Mouse (Mus musculus) cerebellum, adult 2 months (tissue): ENCODE measurements at regions not wholly inside any gene's neighbourhood (a gene's known extent, or its start where the extent isn't known, plus 50 kb on each side); places are given as distances from the start of the nearest gene placed in this dataset.

Experiments
- DNase-seq, 2 experiments: peaks; one replicate each; pipeline ENCODE4 v3.0.0; 2021
- H3K27ac ChIP-seq: fragments of 200-500 bp; 2 replicates; pipeline ENCODE4 v1.5.1; 2012; ENCODE audit warnings: low read length, control low read depth, inconsistent platforms; ENCODE audit not compliant: insufficient read depth
- H3K27me3 ChIP-seq: fragments of 200-500 bp; 2 replicates; pipeline ENCODE4 v1.6.1; 2012; ENCODE audit warnings: inconsistent platforms, mild to moderate bottlenecking, low read length, moderate library complexity; ENCODE audit not compliant: control insufficient read depth, insufficient read depth
- H3K4me1 ChIP-seq: fragments of 200-500 bp; 2 replicates; pipeline ENCODE4 v1.6.1; 2011; ENCODE audit warnings: low read length; ENCODE audit not compliant: control insufficient read depth, insufficient read depth
- H3K4me3 ChIP-seq: fragments of 200-500 bp; replicated peaks from 2 replicates; pipeline ENCODE3; 2011; ENCODE audit warnings: mild to moderate bottlenecking, low read depth, low read length, control low read depth; ENCODE audit not compliant: insufficient read depth
- CTCF ChIP-seq: fragments of 200-500 bp; IDR thresholded peaks from 2 replicates; pipeline ENCODE4 v1.5.1; 2011; ENCODE audit warnings: low read depth, mild to moderate bottlenecking, control low read depth, low read length, moderate library complexity, borderline replicate concordance; ENCODE audit not compliant: insufficient read depth
- POLR2A ChIP-seq: fragments of 200-500 bp; IDR thresholded peaks from 2 replicates; pipeline ENCODE4 v1.6.1; 2011; ENCODE audit warnings: low read length, control low read depth, borderline replicate concordance; ENCODE audit not compliant: insufficient read depth
- WGBS: fragments of 180-500 bp; shearing (Covaris S2); methylation state at CpG from one replicate; pipeline ENCODE4 v1.1.7; 2018; 5-methylcytosine and 5-hydroxymethylcytosine counted together

DNA sequence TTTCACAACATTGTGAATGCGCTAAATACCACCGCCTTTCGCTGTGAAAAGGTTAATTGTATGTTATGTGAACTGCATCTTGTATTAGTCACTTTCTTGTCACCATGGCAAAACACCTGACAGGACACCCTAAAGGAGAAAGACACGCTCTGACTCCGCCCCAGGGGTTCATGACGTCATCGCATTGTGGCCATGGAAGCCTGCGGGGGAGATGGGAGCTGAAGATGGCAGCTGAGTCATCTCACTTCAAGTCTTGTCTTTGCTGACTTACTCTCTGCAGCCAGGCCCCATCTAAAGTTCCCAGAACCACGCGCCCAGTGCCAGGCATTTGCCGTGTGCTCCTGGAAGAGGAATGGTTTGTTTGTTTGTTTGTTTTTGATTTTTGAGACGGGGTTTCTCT is 57.5 kb upstream of the Ppp2r5c start:
- Histone ChIP-seq H3K27me3 (no peaks in the 10 kb centered on the region), H3K4me3 (no peak overlapping the region), H3K27ac (no peak overlapping the region), H3K4me1 (no peaks in the 10 kb centered on the region)
- 79% methylated on average over 12 of the region's 12 CpGs for WGBS
- TF ChIP-seq POLR2A (no peak), CTCF (no peak)
- no peak for DNase-seq

DNA sequence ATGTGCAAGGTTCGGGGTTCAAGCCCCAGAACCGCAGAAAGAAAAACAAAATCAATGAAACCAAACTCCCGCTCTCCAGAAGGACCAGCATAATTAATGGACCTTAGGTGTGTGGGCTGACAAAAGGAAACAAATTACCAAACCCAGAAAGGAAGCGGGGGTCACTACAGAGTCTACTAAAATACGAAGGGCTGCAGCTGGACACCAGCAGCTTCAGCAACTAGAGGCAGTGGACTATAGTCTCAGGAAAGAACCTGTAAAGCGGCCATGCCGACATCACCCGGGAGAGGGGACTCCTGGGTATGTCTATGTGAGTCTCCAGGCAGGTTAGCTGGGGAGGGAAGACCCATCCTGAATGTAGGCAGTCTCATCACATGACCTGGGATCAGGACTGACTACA is 55.5 kb upstream of the Ppp2r5c start:
- TF ChIP-seq CTCF (no peak), POLR2A (no peak)
- DNase-seq: no peak
- WGBS: 92% methylated on average over 8 of the region's 8 CpGs
- H3K4me3 ChIP-seq: no peak overlapping the region
- H3K27ac ChIP-seq: no peak overlapping the region
- H3K4me1 ChIP-seq: no peaks in the 10 kb centered on the region
- H3K27me3 ChIP-seq: no peaks in the 10 kb centered on the region

DNA sequence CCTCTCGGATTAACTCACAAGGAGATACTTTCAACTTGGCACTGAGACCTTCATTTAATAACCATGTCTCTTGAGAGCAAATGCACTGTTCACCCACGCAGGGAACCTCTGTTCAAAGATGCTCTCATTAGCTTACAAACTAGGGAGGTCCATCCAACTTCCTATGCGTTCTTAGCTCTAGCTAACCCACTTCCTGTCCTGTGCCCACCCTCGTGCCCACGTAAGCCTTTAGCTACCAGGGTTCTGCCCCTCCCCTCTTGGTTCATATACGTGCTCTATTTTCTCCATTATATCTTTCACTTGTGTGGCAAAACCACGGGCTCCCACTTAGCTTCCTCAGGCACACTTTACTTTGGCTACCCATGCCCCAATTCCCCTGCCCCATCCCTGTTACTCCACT is 53.4 kb upstream of the Ppp2r5c start:
- TF ChIP-seq POLR2A (no peak), CTCF (no peak)
- no peak overlapping the region for H3K4me3 ChIP-seq
- no peaks in the 10 kb centered on the region for H3K4me1 ChIP-seq
- no peaks in the 10 kb centered on the region for H3K27me3 ChIP-seq
- no peak overlapping the region for H3K27ac ChIP-seq
- WGBS: 65% methylated on average over 7 of the region's 7 CpGs
- DNase-seq: no peak
